In genomic region chr8:34473769-34474168, GRCm38 (mm10) we compare ENCODE assay signal across 23 mouse cellular contexts.
DNase-seq lines count a peak whose midpoint lies in the region; ATAC-seq lines count a peak whose summit lies in the region.
"Had no signal": no experiment of that assay in that cellular context is flagged by ENCODE, and none has a peak within 500 bp of the region (broad histone marks: within the 10 kb centered on the region; RNA-seq: fewer than 3 reads in every experiment).

No protein-coding gene starts in this region.

- peak overlapping the region; percentile 77 for H3K27ac ChIP-seq in heart, embryonic 13.5 days (replicated peaks)
- H3K27ac ChIP-seq: forebrain, embryonic 15.5 days; hindbrain, embryonic 13.5 days; kidney, postnatal 0 days; limb, embryonic 13.5 days; lung, embryonic 15.5 days; stomach, embryonic 15.5 days had no signal

- peaks cover 67% of the 10 kb centered on the region for H3K4me1 ChIP-seq in heart, embryonic 13.5 days

- no peak overlapping the region for H3K4me3 ChIP-seq in heart, embryonic 13.5 days
- H3K4me3 ChIP-seq: forebrain, embryonic 15.5 days; hindbrain, embryonic 13.5 days; limb, embryonic 13.5 days; lung, embryonic 15.5 days; midbrain, embryonic 12.5 days; stomach, embryonic 15.5 days had no signal

- no peak overlapping the region for H3K9ac ChIP-seq in heart, embryonic 13.5 days
- H3K9ac ChIP-seq: forebrain, embryonic 15.5 days; hindbrain, embryonic 13.5 days; limb, embryonic 13.5 days; lung, embryonic 15.5 days; stomach, embryonic 15.5 days had no signal

- H3K27me3 ChIP-seq in heart, embryonic 13.5 days (replicated peaks), result no peaks in the 10 kb centered on the region
- H3K27me3 ChIP-seq: forebrain, embryonic 15.5 days; hindbrain, embryonic 13.5 days; lung, embryonic 15.5 days; Patski; stomach, embryonic 15.5 days had no signal

- no peak for ATAC-seq in heart, embryonic 13.5 days (ENCODE audit: extremely low read depth, insufficient number of reproducible peaks, low FRiP score, low TSS enrichment)
- ATAC-seq: Patski had no signal

- DNase-seq in adrenal gland, postnatal 14 days, result peak; percentile 34
- DNase-seq in adrenal gland, adult 18-20 months (ENCODE audit: low spot score in 2 of 2), result no peak
- DNase-seq in heart, postnatal 25 days (ENCODE audit: low spot score), result no peak
- DNase-seq in heart, postnatal 4 days, result peak; percentile 8
- DNase-seq in heart, adult 8-10 months (ENCODE audit: low spot score), result no peak
- peak; percentile 7 for DNase-seq in ZHBTc4 (ENCODE audit: low read depth, low spot score)
- DNase-seq in urinary bladder, adult 18-20 months (ENCODE audit: low spot score in 2 of 2), result no peak
- DNase-seq: cerebellum, adult 11 months; cerebellum, adult 9-10 months; cerebellum, postnatal 36 days; kidney, adult 8-10 months; kidney, postnatal 4 days; right cerebral cortex, postnatal 25 days had no signal

- no peaks in the 10 kb centered on the region for H3K36me3 ChIP-seq in heart, embryonic 13.5 days
- H3K36me3 ChIP-seq: forebrain, embryonic 15.5 days; hindbrain, embryonic 13.5 days; limb, embryonic 13.5 days; lung, embryonic 15.5 days; midbrain, embryonic 12.5 days; stomach, embryonic 15.5 days had no signal

- H3K9me3 ChIP-seq in heart, embryonic 13.5 days, result no peaks in the 10 kb centered on the region
- H3K9me3 ChIP-seq: forebrain, embryonic 15.5 days; hindbrain, embryonic 13.5 days; limb, embryonic 13.5 days; lung, embryonic 15.5 days; midbrain, embryonic 12.5 days; stomach, embryonic 15.5 days had no signal

- H3K4me2 ChIP-seq in heart, embryonic 13.5 days, result peak overlapping the region; percentile 30
- H3K4me2 ChIP-seq: forebrain, embryonic 15.5 days; hindbrain, embryonic 13.5 days; limb, embryonic 13.5 days; liver, embryonic 11.5 days; lung, embryonic 15.5 days; stomach, embryonic 15.5 days had no signal

- 34% methylated on average over 10 of the region's 10 CpGs for WGBS in heart, embryonic 13.5 days

- intact Hi-C loops in heart, postnatal 25 days (cut with DNase I), result no loop called here

Comparison
In these comparisons a context has a peak if more than half of its experiments do, and no peak if none do; other contexts are left out.
1. DNase-seq: peak in adrenal gland, postnatal 14 days (single experiment), heart, postnatal 4 days (single experiment) and ZHBTc4 (single experiment); none in adrenal gland, adult 18-20 months (0 of 2), heart, postnatal 25 days (single experiment), heart, adult 8-10 months (single experiment) and urinary bladder, adult 18-20 months (0 of 2).